Mouse (Mus musculus) inflammation-experienced regulatory T-cells, adult 6 months (primary cell): ENCODE measurements at regions not wholly inside any gene's neighbourhood (a gene's known extent, or its start where the extent isn't known, plus 50 kb on each side); places are given as distances from the start of the nearest gene placed in this dataset.

ENCODE experiments used
- ATAC-seq: one replicate; pipeline ENCODE4 v1.8.0; 2017

DNA sequence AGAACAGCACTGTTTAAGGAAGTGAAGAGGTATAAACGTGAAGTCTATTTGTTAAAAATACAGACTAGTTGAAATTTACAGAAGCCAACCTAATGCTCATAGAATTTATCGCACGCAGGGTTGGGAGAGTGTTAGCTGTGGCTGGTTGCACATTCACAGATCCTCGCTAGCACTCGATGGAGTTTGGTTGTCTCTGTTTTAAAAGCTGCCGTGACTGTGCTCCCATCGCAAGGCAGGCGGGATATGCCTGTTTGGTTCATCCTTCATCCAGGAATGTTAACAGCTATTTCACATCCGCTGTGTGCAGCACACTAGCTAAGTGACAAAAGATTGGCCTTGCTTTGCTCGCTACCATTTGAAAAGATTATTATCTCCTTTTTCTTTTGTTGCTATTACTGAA is 162.9 kb upstream of the Nr4a3 start:
- no peak for ATAC-seq

DNA sequence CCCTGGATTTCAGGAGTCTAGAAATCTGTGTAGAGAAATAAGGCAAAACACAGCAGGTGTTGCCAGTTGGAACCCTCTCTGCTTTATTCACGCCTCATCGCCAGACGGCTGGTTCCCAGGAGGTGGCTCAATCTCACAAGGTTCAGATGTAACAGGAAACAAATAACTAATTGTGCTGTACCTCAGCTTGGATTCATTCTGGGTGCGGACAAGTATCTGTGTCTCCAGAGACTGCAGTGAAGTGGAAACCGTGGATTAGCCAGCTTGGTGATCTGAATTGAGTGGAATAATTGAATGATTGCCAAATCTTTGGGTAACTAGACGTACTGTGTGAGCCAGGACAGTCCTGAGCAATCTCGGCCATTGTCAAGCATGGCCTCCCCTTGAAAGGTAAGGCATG is 145.4 kb upstream of the Nr4a3 start:
- no peak for ATAC-seq

DNA sequence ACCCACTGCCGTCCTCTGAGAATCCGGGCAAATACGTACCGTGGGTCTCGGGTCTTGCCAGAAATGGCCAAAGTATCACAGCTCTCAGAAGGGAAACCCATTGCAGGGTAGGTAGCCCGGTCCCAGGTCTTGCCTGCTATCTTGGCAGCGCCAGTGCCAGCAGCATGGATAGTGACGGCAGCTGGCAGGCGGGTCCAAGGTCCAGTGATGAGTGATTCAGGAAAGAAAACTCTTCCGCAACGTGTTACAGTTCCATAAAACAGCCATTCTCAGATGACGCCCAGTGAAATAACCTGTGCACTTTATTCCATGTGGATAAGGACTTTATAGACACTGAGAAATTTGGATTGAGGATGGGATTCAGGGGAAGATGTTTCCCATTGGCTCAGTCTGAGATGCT is 142.2 kb upstream of the Nr4a3 start:
- no peak for ATAC-seq

DNA sequence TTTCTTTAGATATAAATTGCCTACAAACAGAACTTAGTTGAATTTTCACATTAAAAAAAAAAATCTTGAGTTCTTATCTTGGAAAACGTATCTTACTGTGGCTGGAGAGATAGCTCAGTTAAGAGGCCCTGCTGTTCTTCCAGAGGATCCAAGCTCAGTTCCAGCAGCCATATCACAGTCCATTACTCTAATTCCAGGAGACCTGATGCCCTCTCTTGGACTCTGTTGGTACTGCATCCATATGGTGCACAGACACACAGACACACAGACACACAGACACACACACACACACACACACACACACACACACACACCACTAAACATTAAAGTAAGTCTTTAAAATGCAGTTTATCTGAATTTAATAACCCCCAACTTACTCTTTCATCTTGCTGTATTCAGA is 132.7 kb upstream of the Nr4a3 start:
- no peak for ATAC-seq

DNA sequence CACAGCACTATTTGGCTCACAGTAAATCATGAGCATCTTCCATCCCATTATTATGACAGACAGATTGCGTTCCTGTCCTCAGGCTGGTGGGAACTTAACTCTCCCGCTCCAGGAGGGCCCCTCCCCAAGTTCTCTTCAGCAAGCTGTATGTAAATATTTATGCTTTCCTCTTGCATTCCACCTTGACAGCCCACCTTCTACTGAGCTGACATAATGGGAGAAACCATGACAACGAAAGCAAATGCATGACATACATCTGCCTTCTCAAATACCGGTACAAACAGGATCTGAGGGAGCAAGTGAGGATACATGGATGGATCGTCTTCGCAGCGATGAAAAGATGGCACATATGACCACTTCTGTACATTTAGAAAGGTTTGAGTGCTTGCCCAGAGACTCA is 125.4 kb upstream of the Nr4a3 start:
- ATAC-seq: no peak

DNA sequence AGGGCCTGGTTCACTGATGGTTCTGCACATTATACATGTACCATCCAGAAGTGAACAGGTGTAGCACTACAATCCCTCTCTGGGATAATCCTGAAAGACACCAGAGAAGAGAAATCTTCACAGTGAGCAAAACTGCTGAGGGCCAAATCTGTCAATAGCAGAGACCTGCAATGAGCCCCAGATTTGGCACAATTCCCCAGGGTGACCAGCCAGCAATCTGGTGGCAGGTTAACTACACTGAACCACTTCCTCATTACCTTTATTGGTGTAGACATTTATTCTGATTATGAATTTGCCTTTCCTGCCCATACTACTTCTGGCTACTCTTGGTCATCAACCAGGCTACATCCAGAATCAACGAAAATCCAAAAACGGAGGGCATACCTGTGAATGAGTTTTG is 113.5 kb upstream of the Nr4a3 start:
- no peak for ATAC-seq

DNA sequence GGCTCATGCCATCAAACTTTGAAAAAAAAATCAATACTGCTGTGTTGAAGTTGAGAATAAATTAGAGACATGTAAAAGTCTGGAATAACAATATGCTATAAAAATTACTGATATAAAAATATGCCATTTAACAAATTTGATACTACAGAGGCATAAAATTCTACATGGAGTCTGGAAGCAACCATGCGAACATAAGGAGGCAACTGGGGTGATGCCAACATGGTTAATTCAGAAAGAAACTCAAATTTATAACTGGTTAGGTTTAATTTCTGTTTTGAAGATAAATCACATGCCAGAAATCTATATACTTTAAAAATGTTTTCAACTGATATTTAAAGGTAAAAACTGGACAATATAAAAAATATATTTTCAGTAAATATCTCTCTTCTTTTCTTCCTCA is 111.4 kb upstream of the Nr4a3 start:
- no peak for ATAC-seq

DNA sequence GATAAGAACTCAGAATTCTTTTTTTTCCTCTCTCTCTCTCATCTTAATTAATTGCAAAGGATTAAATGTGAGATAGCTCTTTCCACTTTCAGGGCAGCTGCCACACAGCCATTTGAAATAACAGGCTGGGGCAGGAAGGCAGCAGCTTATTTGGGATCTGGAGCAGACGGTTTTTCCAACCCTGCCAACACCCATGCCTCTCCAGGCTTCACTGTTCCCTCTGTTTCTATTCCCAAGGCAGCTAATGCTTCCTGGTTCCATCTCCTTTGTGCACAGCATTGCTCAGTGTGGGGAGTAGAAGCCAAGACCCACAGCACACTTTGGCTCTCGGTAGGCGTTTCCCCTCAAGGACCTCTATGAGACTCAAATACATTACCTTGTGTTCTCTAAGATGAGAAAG is 109.4 kb upstream of the Nr4a3 start:
- no peak for ATAC-seq

DNA sequence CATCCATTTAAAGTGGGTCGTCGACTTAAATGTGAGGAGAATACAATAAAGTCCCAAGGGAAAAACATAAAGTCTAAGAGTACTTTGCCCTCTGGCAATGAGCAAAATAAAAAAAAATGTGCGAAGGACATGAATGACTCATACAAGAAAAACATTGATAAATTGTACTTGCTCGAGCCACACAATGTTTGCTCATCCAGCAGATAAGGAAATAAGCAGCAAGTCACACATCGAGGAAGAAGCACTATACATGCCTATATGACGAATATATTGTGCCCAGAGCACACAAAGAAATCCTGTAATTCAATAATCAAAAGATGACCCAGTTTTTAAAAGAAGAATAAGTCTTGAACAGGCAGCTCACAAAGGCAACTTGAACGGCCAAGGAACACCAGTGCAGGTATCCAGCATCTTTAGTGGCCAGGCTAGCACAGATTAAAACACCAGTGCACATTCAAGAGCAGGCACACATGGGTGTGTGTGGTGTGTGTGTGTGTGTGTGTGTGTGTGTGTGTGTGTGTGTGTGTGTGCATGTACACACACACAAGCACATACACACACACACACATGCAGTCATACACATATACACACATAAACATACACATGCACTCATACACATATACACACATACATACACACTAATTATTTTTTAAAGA is 108.4 kb upstream of the Nr4a3 start:
- no peak for ATAC-seq

DNA sequence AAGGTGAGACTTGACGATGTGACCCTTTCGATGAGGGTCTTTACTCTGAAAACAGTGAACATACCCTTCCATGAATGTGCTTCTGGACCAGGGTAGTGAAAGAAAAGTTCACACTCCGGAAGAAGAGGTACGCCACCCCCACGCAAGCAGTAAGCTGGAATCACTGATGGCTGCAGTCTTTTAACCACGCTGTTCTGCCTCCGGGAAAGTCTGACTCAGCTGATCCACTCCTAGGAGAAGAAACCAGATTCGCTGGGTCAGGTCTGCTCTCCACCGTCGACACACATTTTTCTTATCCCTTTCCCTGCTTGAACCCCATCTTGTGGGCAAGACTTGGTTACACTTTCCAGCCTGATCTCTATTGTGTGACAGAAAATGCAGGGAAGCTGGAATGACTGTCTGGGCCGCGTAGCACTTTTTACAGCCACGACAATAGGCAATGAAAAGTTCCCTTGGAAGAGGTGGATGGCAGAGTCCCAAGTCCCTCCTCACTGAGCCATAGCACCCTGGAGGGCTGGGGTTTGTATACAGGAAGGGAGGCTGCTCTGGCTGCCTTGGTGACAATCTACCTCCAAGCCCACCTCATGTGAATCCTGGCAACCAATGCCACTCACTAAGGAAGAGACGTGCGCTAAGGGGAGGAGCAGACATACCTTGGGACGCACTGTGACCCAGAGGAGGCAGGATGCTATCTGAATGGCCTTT is 96.9 kb upstream of the Nr4a3 start:
- no peak for ATAC-seq

DNA sequence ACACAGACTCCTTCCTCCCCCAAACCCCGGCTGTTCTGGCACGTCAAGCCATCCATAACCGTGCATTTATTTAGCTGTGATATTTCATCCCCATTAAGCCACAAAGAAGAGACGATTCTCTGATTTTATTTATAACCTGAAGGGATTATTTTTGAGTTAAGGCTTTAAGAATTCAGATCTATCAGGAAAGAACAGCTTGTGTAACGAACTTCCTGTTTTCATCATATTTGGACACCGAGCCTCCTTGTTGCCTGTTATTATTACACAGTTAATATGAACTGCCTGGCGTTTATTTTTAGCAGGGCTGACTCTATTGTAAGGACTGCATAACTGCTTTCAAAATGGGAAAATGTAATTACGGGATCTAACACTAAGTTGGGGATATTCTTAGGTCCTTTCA is 96.2 kb upstream of the Nr4a3 start:
- no peak for ATAC-seq

DNA sequence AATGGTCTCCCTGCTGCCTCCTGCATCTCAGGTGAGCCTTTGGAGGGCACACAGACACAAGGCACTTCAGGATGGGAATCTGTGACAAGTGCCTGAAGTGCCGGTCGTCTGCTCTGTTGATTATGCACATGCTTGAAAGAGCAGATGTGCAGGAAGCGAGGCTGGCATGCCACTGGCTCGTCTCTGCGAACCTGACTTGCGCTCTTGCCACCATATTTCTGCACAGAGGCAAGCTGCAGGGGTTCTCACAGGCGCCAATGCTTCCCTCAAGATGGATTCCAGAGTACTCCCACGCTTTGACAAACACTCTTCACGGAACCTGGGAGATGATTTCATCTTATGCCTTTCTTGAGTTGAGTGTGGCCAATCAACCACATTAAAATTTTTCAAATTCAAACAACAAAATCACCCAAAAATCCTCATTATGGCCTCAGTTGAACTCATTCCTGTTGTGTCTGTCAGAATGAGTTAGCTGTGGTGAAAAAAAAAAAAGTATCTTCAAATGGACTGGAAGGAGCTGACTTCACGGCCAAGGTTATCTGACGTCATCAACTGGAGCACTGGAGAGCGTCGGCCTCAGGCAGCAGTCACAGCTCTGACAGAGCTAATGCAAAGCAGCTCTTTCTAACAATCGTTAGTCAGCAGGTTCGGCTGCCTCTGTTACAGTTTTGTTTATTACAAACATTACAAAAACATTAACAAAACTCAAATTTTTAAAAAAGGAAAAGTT is 90.2 kb upstream of the Nr4a3 start:
- no peak for ATAC-seq

DNA sequence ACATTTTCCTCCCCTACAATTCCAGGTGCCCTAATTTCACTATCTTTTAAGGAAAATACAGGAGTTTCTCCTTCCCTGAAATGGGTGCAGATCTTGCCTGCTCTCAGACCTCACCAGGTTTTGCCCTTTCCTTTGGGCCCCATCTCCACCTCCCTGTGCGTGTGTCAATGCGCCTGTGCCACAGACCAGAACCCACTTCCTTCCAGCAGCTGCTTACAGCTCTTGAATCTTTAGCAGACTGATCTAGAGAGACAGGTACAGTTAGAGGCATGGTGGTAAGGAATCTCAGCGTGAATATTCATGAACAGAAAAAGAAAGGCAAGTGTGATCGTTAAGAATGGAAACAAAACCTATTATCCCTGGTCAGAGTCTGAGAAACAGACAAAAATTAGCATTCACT is 80.3 kb upstream of the Nr4a3 start:
- ATAC-seq: peak; percentile 60

DNA sequence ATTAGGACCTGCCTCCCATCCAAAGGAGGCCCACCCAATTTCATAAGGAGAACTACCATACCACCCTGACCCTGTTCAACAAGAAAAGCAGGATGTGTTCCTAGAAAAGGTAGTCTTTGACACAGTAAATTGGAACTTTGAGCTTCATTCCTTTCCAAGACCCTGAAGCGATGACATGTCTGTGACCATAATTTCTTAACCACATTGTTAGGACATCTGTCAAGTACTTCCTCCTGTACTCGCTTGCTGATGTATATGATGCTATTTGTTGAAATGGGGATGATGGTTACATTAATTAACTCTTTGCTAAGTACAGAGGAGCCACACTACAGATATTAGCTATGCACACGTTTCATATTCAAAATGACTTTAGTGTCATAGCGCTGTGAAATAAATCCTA is 73.1 kb upstream of the Nr4a3 start:
- ATAC-seq: no peak

DNA sequence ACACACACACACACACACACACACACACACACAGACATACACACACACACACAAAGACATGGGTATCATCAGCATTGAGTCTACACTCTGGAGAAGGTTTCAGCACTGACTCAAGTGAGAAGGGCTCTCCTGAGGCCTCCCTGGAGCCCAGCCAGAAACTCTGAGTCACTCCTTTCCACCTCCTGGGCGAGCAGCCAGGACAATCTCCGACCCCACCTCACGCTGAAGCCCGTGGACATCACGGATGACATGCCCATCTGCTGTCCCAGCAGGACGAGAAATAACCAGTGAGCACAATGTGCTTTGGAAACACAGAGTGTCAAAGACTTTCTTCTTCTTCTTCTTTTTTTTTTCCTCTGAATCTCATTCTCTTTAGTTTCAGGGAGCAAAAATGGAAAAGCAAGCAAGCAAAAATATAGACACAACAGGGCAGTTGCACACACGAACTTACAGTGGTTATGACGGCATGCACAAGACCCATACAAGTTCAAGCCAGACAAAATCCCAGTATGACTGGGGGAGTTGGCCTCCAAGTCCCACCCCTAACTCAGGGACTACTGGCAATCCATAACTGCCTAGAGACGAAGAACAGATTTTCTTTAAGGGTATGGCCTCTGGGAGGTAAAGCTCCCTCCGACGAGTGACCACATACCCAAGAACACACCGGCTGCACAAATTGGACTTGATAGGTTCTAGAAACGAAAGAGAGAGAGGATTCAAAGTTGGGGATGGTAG is 65.2 kb upstream of the Nr4a3 start:
- no peak for ATAC-seq
